Mouse (Mus musculus) liver, adult 2 months (tissue): ENCODE data around the gene Ankrd44.

Source experiments
- CTCF ChIP-seq: fragments of 200-500 bp; IDR thresholded peaks from 2 replicates; pipeline ENCODE4 v1.5.1; 2011; ENCODE audit warnings: low read depth, low read length, control low read depth
- POLR2A ChIP-seq: fragments of 200-500 bp; IDR thresholded peaks from 2 replicates; pipeline ENCODE4 v1.6.1; 2011; ENCODE audit warnings: low read length, control low read depth; ENCODE audit not compliant: insufficient read depth; ENCODE audit errors: extremely low read depth

- TF ChIP-seq CTCF (no peak), POLR2A (no peak)
Measured at GRCm38 (mm10) chr1:54920132-54920531, 6.1 kb downstream of the Ankrd44 start.
